Mouse (Mus musculus) midbrain, embryonic 15.5 days (tissue): ENCODE data around the gene Prickle3. TPM values are rescaled to one million over a fixed set of nuclear protein-coding genes. Genes with fewer than 3 reads are reported as not detected.
"Not testable (repeated sequence)": the region's sequence is repeated elsewhere in the genome, so short reads cannot be mapped to it uniquely, and the experiment has no call there.

Experiments
- ATAC-seq: fragments of 200-750 bp; cut with Nextera tagmentation; replicated peaks from 2 replicates; pipeline ENCODE4 v1.8.0; 2017; ENCODE audit warnings: moderate TSS enrichment
- H3K27ac ChIP-seq: fragments of 300-500 bp; sonication (generic); 2 replicates; pipeline ENCODE4 v1.5.1; 2015; ENCODE audit warnings: mild to moderate bottlenecking, inconsistent platforms
- H3K27me3 ChIP-seq: fragments of 300-500 bp; sonication (generic); replicated peaks from 2 replicates; pipeline ENCODE4 v1.6.1; 2015; ENCODE audit warnings: inconsistent platforms
- H3K36me3 ChIP-seq: fragments of 300-500 bp; sonication (generic); replicated peaks from 2 replicates; pipeline ENCODE4 v1.6.1; 2015; ENCODE audit warnings: inconsistent platforms
- H3K4me1 ChIP-seq: fragments of 300-500 bp; sonication (generic); 2 replicates; pipeline ENCODE4 v1.6.1; 2015; ENCODE audit warnings: inconsistent platforms
- H3K4me2 ChIP-seq: fragments of 300-500 bp; sonication (generic); 2 replicates; pipeline ENCODE4 v1.6.1; 2015; ENCODE audit warnings: inconsistent platforms, mild to moderate bottlenecking, moderate library complexity
- H3K4me3 ChIP-seq: fragments of 300-500 bp; sonication (generic); 2 replicates; pipeline ENCODE4 v1.5.1; 2015; ENCODE audit warnings: mild to moderate bottlenecking, inconsistent platforms
- H3K9ac ChIP-seq: fragments of 300-500 bp; sonication (generic); 2 replicates; pipeline ENCODE4 v1.6.1; 2015; ENCODE audit warnings: mild to moderate bottlenecking, inconsistent platforms
- H3K9me3 ChIP-seq: fragments of 300-500 bp; sonication (generic); 2 replicates; pipeline ENCODE4 v1.6.1; 2016; ENCODE audit warnings: inconsistent platforms
- WGBS: fragments of 180-500 bp; shearing (Covaris S2); methylation state at CpG from one replicate; pipeline ENCODE4 v1.1.7; 2015; ENCODE audit warnings: mixed read lengths; 5-methylcytosine and 5-hydroxymethylcytosine counted together
- polyA plus RNA-seq: library from polyadenylated mRNA; unstranded; fragments of >200 nt; fragmentation: Nextera tagmentation; extraction: Ambion mirVana; gene quantifications from 2 replicates; pipeline ENCODE4 v1.2.1, GENCODE M21; 2015

Prickle3 gene
- polyA plus RNA-seq, 1 experiment from 2014 or later: 1.7 TPM

- Histone ChIP-seq H3K4me3 (peak within 1 kb of the TSS; percentile 33), H3K4me2 (peak within 1 kb of the TSS; percentile 49), H3K9ac (peak within 1 kb of the TSS; percentile 31; the same call in 1 of the 2 replicates), H3K27ac (peak within 1 kb of the TSS; percentile 55; the same call in 1 of the 2 replicates)
- H3K36me3 ChIP-seq, H3K27me3 ChIP-seq, H3K9me3 ChIP-seq, H3K4me1 ChIP-seq: not testable (repeated sequence)
- WGBS: 19% methylated on average over 44 of the region's 60 CpGs
- ATAC-seq: peak; percentile 98
Observed at GRCm38 (mm10) chrX:7714135-7714899, 57.3 kb downstream of the Prickle3 start, which contains the start of gene Wdr45. Gene Wdr45, plus strand, starts transcription at chrX:7714333.

DNA sequence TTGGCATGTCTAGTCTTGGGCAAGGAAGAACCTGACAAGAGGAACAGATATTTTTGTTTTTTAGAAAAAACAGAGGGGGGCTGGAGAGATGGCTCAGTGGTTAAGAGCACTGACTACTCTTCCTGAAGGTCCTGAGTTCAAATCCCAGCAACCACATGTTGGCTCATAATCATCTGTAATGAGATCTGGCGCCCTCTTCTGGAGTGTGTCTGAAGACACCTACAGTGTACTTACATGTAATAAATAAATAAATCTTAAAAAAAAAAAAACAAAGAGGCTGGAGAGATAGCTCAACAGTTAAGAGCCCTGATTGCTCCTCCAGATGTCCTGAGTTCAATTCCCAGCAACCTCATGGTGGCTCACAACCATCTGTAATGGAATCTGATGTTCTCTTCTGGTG, 59.0 kb downstream of the Prickle3 start:
- H3K4me3 ChIP-seq, ATAC-seq, H3K27me3 ChIP-seq, H3K4me2 ChIP-seq, H3K9me3 ChIP-seq, H3K36me3 ChIP-seq, H3K4me1 ChIP-seq, H3K27ac ChIP-seq, H3K9ac ChIP-seq: not testable (repeated sequence)
- WGBS: 30% methylated on average over 1 of the region's 1 CpGs

Other genes with a start within 250 kb of the Prickle3 start
- 0.10 TPM in 1 of 2 replicates, not detected in the other for gene Foxp3, start 83.6 kb upstream of the Prickle3 start, polyA plus RNA-seq
- gene Ppp1r3f, start 83.0 kb upstream of the Prickle3 start, polyA plus RNA-seq: 7.5 and 8.1 TPM in 2 replicates
- 33.0 and 34.4 TPM in 2 replicates for gene Ccdc22, start 51.7 kb upstream of the Prickle3 start, polyA plus RNA-seq
- 0.13 and 0.27 TPM in 2 replicates for gene Cacna1f, start 50.2 kb upstream of the Prickle3 start, polyA plus RNA-seq
- 176 and 179 TPM in 2 replicates for gene Syp, start 18.8 kb upstream of the Prickle3 start, polyA plus RNA-seq
- 17.5 and 19.7 TPM in 2 replicates for gene Plp2, start 14.1 kb downstream of the Prickle3 start, polyA plus RNA-seq
- 0.09 TPM in 1 of 2 replicates, not detected in the other for gene Magix, start 24.0 kb downstream of the Prickle3 start, polyA plus RNA-seq
- gene Gpkow, start 39.9 kb downstream of the Prickle3 start, polyA plus RNA-seq: 44.9 and 45.8 TPM in 2 replicates
- gene Wdr45, start 57.1 kb downstream of the Prickle3 start, polyA plus RNA-seq: 35.0 and 35.2 TPM in 2 replicates
- gene Gm45208, start 65.0 kb downstream of the Prickle3 start, polyA plus RNA-seq: 0.85 and 1.3 TPM in 2 replicates
- gene Praf2, start 71.2 kb downstream of the Prickle3 start, polyA plus RNA-seq: 132 and 133 TPM in 2 replicates
- 78.4 and 85.2 TPM in 2 replicates for gene Ccdc120, start 93.6 kb downstream of the Prickle3 start, polyA plus RNA-seq
- gene Tfe3, start 105.3 kb downstream of the Prickle3 start, polyA plus RNA-seq: 26.3 and 26.6 TPM in 2 replicates
- 72.3 and 78.8 TPM in 2 replicates for gene Gripap1, start 132.5 kb downstream of the Prickle3 start, polyA plus RNA-seq
- 2.3 and 2.9 TPM in 2 replicates for gene Kcnd1, start 165.0 kb downstream of the Prickle3 start, polyA plus RNA-seq
- gene Otud5, start 184.1 kb downstream of the Prickle3 start, polyA plus RNA-seq: 49.1 and 53.2 TPM in 2 replicates
- gene Pim2, start 221.0 kb downstream of the Prickle3 start, polyA plus RNA-seq: 21.7 and 22.1 TPM in 2 replicates
- gene Slc35a2, start 226.8 kb downstream of the Prickle3 start, polyA plus RNA-seq: 42.2 and 42.9 TPM in 2 replicates
- gene Pqbp1, start 242.0 kb downstream of the Prickle3 start, polyA plus RNA-seq: 222 and 224 TPM in 2 replicates
- gene Timm17b, start 242.1 kb downstream of the Prickle3 start, polyA plus RNA-seq: 173 and 178 TPM in 2 replicates